Mouse (Mus musculus) thymus, postnatal 4 days (tissue): ENCODE data around the gene Zfp105.

ENCODE experiments used
- DNase-seq: peaks from one replicate; pipeline ENCODE4 v3.0.0; 2021

The Zfp105 gene

GRCm38 (mm10) chr9:122922936-122923381, at the start of gene Zfp105:
Zfp105 (plus strand) TSS chr9:122923072.
- DNase-seq: peak; percentile 16

GRCm38 (mm10) chr9:122874653-122875052, 48.2 kb upstream of the Zfp105 start:
- no peak for DNase-seq

DNA sequence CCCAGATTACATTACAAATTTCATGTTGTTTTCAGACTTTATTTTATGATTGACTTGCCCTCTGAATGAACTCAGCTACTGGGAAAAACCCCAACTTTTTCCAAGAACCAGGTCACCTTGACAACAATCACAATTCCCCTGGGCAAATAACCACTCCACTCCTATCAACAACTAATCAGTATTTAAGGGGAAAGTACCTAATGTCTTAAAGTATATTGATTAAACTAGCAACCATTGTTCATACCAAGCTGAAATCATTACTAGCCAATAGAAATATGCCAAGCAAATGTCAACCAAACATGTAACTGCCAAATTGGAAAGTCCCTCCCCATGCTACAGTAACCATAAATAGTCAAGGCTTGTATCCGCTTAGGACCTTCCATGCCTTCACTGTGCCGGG, 47.7 kb upstream of the Zfp105 start:
- no peak for DNase-seq

- no peak for DNase-seq
These were observed 37.5 kb upstream of the Zfp105 start, which contains the start of gene Zkscan7 for GRCm38 (mm10) chr9:122885385-122885784. Zkscan7 (plus strand) TSS chr9:122885685.

DNA sequence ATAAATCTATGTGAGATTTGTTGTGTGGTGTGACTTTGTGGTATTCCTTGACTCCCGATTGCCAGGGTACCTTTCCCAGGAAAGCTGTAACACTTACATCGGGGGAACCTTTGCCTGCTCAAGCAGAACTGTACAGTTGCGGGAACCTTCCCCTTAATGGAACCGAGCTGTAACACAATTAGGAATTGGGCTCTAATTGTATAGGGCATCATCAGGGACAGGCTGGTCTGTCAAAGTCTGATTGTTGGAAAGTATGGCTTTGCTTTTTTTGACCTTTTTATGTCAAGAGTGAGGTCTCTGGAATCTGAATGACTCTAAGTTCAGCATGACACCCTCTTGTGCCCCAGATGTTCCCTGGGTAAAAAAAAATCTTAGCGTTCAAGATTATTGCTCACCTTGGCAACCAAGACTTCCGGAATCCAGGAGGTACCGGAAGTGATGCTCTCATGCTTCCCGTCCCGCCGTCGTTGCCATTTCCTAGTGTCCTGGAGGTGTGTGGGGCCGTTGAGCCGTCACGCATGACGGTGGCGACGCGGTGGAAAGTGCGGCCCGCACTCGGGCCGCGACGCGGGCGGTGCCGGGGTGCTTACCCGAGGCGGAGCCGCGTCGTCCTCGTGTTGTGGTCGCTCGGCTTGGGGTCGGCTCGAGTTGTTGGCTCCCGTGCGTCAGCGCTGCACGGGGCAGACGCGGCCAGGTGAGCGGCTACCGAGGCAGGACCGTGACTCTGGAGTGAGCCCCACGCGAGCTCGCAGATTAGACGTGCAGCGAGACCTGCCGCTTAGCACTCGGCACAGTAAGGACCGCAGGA, 36.3 kb upstream of the Zfp105 start:
- peak; percentile 71 for DNase-seq

- no peak for DNase-seq
These were observed 21.8 kb upstream of the Zfp105 start for GRCm38 (mm10) chr9:122901047-122901446.

- DNase-seq: peak; percentile 13
These were observed 19.9 kb upstream of the Zfp105 start for GRCm38 (mm10) chr9:122902717-122903535.

DNA sequence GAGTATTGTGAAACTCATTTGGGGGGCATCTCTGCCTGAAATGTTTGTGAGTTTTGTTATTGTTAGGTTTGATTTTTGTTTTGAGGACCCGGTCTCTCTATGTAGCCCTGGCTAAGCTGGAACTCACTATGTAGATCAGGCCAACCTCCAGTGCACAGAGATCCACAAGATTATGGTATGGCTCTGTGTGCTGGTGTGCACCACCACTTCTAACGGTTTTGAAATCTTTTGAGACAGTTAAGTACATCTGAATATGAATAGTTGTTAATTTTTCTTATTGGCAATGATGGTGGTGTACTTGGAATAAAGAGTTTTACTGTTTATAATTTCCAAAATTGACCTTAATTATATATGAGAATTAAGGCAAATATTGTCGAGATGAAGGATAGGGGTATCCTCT, 436 bp upstream of the Zfp105 start:
- no peak for DNase-seq

GRCm38 (mm10) chr9:122928915-122929314, 6.0 kb downstream of the Zfp105 start:
- DNase-seq: no peak

DNA sequence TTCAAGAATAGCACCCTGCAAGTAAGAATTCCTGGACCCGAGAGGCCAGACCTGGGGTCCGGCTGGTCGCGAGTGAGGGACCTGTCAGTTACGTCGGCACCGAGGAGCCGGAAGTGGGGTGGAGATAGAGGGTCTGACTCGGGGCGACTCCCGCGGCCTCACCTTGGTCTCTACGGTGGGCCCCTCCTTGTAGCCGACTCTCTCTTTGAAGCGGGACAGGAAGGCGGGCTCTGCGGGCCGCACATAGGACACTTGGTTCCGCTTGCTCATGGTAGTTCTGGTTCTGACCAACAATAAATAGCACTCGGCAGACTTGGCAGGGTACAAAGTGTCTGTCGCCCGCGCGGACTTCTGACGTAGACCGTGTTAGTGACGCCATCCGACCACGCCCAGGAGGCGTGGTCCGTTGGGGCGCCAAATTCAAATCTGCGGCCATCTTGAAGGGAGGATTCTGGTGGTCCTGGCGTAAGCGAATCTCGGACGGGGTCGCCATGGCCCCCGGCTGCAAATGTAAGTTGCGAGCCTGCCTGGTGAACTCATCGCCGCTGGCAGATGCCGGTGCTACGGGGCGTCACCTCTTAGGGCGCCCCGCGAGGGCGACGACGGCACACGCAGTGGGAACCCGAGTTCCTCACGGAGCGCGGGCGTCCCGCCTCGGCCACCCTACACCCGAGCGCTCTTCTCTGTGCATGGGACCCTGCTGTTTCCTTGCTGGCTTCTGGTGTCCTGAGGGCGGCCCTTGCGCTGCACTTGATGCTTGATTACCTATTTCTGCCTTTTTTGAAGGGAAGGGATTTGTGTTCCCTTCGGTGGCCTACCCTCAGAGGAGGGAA, 28.0 kb downstream of the Zfp105 start, which contains the start of the genes 1110059G10Rik and Kif15:
Gene 1110059G10Rik (minus strand): TSS at position 358 of the 833 bp plus-strand sequence.
Gene Kif15 (plus strand): TSS at position 404 of the 833 bp plus-strand sequence.
- DNase-seq: peak; percentile 95
